Mouse (Mus musculus): Measurements from ENCODE around the gene Psmd8. TPM values are rescaled to one million over a fixed set of nuclear protein-coding genes. Genes with fewer than 3 reads are reported as not detected.
"Not testable (repeated sequence)": the region's sequence is repeated elsewhere in the genome, so short reads cannot be mapped to it uniquely, and the experiment has no call there.

Psmd8 gene
- total RNA-seq, 2 experiments from 2014 or later: 136 to 143 TPM

- DNase-seq (ENCODE audit: extremely low spot score in 1 of 2, low spot score in 1 of 2): not testable (repeated sequence)
These were observed 41.3 kb downstream of the Psmd8 start for GRCm38 (mm10) chr7:29139237-29139636.

DNA sequence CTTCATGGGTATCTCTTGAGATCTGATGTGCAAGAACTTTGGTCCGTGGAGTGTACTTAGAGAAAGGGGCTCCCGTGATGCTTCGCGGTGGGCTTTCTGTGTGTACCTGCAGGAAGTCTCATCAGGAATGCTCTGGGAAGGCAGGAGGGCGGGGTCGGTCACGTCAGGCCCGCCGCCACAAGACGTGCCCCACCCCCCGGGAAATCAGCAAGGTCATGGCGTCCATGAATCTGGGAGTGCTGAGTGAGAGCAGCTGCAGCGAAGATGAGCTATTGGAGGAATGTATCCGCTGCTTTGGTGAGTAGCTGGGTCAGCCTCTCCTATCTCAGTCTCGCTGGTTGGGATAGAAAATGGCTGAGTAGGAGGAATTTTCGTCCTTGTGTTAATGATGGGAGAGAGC is 43.1 kb downstream of the Psmd8 start:
- DNase-seq (ENCODE audit: extremely low spot score in 1 of 2, low spot score in 1 of 2): no peak

GRCm38 (mm10) chr7:29134693-29135386 is 45.7 kb downstream of the Psmd8 start, which contains the start of gene Rasgrp4:
Gene Rasgrp4, plus strand, starts transcription at chr7:29134851.
- DNase-seq (ENCODE audit: extremely low spot score in 1 of 2, low spot score in 1 of 2): no peak

DNA sequence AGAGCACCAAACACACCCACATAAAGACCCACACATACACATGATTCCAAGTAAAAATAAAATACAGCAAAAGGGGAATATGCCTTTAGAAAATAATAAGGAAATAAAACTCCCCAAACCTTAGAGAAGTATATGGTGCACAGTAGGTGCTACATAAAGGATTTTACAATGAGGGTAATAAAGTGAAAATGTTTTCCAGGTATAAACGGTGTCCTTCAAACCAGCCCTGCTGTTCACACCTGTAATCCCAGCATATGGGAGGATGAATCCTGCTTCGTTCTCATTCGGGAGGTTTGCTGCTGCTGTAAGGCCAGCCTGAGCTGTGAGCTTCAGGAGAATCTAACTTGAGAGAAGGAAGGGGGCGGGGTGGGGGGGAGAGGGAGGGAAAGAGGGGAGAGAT is 46.3 kb downstream of the Psmd8 start:
- no peak for DNase-seq (ENCODE audit: extremely low spot score in 1 of 2, low spot score in 1 of 2)

- no peak for DNase-seq (ENCODE audit: extremely low spot score in 1 of 2, low spot score in 1 of 2)
These were observed 51.8 kb downstream of the Psmd8 start for GRCm38 (mm10) chr7:29128725-29129124.

DNA sequence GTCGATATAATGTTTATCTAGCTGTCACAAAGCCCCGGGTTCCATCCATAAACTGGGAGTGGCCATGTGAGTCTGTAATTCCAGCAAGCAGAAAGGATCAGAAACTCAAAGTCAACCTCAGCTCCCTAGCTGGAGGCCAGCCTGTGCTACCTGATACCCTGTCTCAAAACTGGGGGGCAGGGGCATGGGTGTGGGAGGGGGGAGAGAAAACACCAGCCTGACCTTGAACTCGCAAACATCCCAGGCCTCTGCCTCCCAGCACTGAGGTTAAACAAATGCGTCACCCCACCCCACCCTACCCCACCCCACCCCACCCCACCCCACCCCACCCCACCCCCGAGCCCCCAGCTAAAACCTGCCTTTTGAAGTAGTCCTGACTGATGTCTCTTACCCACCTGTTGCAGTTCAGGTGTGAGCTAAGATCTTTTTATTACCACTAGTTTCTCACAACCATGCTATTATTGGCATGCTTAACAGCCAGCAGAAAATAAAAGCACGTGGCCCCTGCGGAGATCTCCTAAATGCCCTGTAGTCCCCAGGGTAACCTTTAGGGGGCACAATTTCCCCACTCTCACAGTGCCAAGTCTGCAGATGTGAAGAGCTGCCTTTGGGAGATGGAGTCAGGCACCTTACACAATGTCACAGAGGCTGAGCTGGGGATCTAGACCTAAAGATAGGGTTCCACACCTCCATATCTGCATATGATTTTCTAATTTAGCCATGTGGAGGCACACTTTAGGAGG is 54.2 kb downstream of the Psmd8 start:
- DNase-seq (ENCODE audit: extremely low spot score in 1 of 2, low spot score in 1 of 2): peak in 1 of 2 experiments; percentile 59

DNA sequence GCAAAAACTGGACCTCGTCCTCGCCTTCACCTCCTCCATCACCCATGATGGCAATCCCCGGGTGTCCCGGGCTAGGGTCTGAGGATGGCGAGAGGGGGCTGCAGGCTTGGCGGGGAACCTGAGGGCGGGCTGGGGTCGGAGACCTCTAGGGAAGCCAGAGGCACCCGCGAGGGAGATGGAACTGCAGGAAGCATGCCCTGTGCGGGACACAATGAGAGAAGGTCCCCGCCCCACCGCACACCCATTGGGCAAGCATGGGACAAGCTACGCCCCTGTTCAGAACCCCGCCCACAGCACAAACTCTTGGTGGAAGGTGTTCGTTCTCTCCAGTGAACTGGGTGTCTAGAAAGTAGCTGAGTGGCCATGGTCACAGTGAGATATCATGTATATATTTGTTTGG is 55.5 kb downstream of the Psmd8 start, which contains the start of gene Ryr1:
Gene Ryr1 (minus strand): TSS at position 210 of the 400 bp plus-strand sequence.
- no peak for DNase-seq (ENCODE audit: extremely low spot score in 1 of 2, low spot score in 1 of 2)

Other genes with a start within 250 kb of the Psmd8 start
- gene Actn4, start 218.4 kb downstream of the Psmd8 start, total RNA-seq (2021): 100 to 1,000 TPM; 124 to 129 TPM
- 100 to 1,000 TPM; 179 to 185 TPM for gene Eif3k, start 198.8 kb downstream of the Psmd8 start, total RNA-seq (2021)
- gene Map4k1, start 198.7 kb downstream of the Psmd8 start, total RNA-seq (2021): 1 to 10 TPM; 2.1 to 2.4 TPM
- 10 to 100 TPM; 12.0 to 15.1 TPM for gene Ryr1, start 55.5 kb downstream of the Psmd8 start, total RNA-seq (2021)
- under 1 TPM; 0.66 to 0.80 TPM for gene Rasgrp4, start 45.9 kb downstream of the Psmd8 start, total RNA-seq (2021)
- gene Fam98c, start 24.5 kb downstream of the Psmd8 start, total RNA-seq (2021): 10 to 100 TPM; 28.9 to 30.8 TPM
- gene Ggn, start 10.5 kb downstream of the Psmd8 start, total RNA-seq (2021): 1 to 10 TPM in 1 of 2 experiments, under 1 TPM in 1; 0.86 to 1.2 TPM
- gene Spred3, start 10.3 kb downstream of the Psmd8 start, total RNA-seq (2021): 10 to 100 TPM; 38.8 to 55.5 TPM
- 1 to 10 TPM; 1.2 to 1.9 TPM for gene Catsperg1, start 33.3 kb upstream of the Psmd8 start, total RNA-seq (2021)
- 1 to 10 TPM; 2.0 to 2.3 TPM for gene Kcnk6, start 51.8 kb upstream of the Psmd8 start, total RNA-seq (2021)
- gene Yif1b, start 57.6 kb upstream of the Psmd8 start, total RNA-seq (2021): 10 to 100 TPM; 43.7 to 50.2 TPM
- gene 2200002D01Rik, start 67.8 kb upstream of the Psmd8 start, total RNA-seq (2021): under 1 TPM in 1 of 2 experiments, not detected in 1; 0.37 TPM
- 10 to 100 TPM; 17.6 to 19.2 TPM for gene Spint2, start 101.2 kb upstream of the Psmd8 start, total RNA-seq (2021)
- gene Ppp1r14a, start 108.6 kb upstream of the Psmd8 start, total RNA-seq (2021): 10 to 100 TPM; 28.5 to 30.7 TPM
- gene Dpf1, start 123.2 kb upstream of the Psmd8 start, total RNA-seq (2021): 100 to 1,000 TPM; 100 to 111 TPM